Mouse (Mus musculus) liver, adult (tissue): ENCODE results near the gene Cdk5rap3.

Experiments
- GATA4 ChIP-seq: IDR thresholded peaks from 2 replicates; pipeline ENCODE4 v1.6.1; 2014; ENCODE audit warnings: mild to moderate bottlenecking, low read length; ENCODE audit not compliant: insufficient replicate concordance

The Cdk5rap3 gene

DNA sequence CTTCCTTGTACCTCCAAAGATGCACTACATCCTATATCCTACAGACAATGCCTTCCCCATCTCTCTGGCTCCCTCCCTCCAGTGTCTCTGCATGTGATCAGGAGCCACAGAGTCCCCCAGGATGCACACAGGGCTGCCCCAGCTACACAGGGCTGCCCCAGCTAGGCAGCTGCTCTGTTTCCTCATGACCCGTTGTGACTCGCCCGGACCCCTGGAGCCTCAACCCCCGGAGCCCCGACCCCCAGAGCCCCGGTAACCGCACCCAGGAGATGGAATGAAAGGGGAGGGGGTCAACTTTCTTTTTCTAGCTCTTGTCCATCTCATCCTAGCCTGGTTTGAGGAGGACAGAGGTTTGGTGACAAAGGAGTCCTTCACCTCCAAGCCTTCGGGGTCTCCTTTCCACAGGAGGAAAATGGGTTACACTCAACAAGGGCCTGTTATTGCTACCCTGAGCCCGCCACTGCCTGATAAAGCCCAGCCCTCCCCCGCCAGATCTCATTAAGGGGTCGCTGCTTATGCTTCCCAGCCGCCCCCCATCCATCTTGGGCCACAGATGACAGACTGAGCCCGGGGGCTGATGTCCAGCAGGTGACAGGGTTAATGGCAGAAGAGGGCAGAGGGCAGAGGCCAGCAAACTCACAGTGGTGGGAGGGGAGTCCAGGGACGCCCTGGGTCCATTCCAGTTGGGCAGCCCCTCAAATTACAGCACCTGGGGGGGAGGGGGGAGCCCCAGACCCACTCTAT, 24.3 kb downstream of the Cdk5rap3 start:
- TF ChIP-seq GATA4: no peak

DNA sequence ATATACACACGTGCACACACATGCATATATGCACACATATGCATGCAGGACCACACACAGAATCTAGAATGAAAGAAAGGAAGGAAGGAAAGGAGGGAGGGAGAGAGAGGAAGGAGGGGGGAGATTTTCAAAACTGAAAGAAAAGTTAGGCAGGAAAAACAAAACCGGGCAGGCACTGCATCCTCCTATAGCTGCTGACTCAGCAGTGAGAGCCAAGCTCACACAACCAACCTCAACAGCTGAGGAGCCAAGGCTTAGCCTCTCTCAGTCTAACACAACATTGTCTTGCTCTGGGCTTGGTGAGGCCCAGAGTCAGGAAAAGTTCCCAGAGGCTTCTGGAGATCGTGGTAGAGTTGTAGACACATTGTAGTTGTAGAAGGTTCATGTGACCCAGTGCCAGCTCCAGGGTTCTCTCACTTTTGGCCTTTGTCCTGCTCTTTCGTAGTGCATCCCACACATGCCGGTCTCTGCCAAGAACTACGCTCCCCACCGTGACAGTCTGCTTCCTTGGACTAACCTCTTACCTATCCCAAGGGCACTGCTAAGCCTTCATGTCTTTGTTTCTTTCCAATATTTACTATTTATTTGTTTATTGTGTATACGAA, 29.3 kb downstream of the Cdk5rap3 start:
- TF ChIP-seq GATA4: no peak

- no peak for TF ChIP-seq GATA4
Measured at GRCm38 (mm10) chr11:96885901-96886340, 30.4 kb downstream of the Cdk5rap3 start.

GRCm38 (mm10) chr11:96880296-96880695, 36.0 kb downstream of the Cdk5rap3 start:
- no peak for TF ChIP-seq GATA4

GRCm38 (mm10) chr11:96879359-96879758, 36.9 kb downstream of the Cdk5rap3 start:
- TF ChIP-seq GATA4: no peak

DNA sequence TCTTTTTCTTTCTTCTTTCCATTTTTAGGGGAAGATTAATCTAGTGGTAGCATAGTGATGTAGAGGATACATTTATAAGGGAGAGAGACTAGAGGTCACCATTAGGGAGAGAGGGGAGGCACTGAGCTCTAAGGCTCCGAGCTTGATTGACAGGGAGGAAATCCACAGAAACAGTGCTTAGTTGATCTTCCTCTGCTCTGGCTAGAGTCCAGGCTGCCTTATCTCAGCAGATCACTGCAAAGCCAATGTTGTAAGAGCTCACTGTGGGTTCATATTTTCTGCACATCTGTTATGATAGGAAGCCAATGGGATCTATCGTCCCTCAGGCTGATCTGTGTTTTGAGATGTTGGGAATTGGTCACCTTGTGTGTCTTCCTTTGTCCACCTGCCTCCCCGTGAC, 37.6 kb downstream of the Cdk5rap3 start:
- no peak for TF ChIP-seq GATA4

GRCm38 (mm10) chr11:96877071-96877470, 39.2 kb downstream of the Cdk5rap3 start:
- TF ChIP-seq GATA4: no peak

DNA sequence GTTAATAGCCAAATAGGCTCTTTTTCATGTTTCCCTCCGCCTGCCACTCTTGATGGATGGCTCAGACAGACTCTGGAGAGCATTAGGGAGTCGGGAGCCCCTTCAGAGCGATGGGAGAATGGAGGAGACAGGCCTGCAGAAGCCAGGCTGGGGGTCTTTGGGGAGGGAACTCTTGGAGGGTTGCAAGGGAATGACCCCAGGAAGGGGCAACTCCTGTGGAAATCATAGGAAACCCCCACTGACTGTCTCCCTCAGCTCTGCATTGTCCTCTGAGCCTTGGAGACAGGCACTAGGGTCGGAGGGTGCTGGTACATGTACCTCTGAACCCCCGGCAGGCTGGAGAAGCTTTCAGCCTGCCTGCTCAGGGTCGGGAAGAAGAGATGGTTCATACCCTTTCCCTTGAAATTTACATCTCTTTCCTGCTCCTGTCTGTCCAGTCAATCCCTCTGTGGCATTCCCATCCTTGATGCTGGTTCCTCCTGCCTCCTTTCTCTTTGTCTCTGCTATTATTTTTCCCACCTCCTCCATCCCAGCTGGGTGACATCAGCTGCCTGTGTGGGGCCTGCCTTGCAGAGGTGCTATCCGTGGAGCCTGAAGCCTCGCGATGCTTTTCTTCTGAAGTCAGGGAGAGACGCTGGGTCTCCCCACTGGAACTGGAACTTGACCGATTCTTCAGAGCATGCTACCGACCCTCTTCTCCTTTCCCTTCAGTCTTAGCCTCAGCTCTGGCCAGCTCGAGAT, 39.8 kb downstream of the Cdk5rap3 start:
- no peak for TF ChIP-seq GATA4

DNA sequence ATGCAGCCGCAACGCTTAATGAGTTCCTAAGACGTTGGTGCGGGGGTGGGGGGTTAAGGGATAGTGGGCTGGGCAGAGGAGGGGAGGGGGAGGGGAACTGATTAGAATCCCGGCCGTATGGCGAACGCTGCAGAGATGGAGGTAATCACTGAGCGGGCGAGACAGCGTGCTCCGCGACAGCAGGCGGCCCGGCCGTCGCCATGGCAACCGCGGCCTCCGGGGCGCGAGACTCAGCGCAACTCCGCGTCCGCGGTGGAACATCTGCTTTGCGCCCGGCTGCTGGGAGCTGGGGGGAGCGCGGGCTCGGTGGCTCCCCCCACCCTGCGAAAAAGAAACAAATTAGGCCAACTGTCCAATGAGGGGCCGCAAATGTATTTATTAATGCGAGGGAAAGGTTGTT, 40.6 kb downstream of the Cdk5rap3 start:
- TF ChIP-seq GATA4: no peak

DNA sequence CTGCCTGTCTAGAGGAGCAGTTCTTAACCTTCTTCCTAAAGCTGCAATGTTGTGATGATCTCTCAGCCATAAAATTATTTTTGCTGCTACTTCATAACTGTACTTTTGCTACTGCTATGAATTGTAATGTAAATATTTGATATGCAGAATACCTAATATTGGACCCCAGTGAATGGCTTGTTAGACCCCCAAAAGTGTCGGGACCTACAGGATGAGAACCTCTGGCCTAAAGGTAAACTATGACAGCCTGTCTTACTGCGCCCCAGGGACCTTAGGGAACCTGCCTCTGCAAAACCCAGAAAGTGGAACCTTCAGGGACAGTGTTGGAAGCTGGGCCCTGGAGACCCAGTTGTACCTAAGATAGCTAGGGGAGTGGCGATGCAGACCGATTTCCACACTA, 41.0 kb downstream of the Cdk5rap3 start:
- TF ChIP-seq GATA4: no peak

GRCm38 (mm10) chr11:96873601-96874140, 42.6 kb downstream of the Cdk5rap3 start:
- no peak for TF ChIP-seq GATA4

DNA sequence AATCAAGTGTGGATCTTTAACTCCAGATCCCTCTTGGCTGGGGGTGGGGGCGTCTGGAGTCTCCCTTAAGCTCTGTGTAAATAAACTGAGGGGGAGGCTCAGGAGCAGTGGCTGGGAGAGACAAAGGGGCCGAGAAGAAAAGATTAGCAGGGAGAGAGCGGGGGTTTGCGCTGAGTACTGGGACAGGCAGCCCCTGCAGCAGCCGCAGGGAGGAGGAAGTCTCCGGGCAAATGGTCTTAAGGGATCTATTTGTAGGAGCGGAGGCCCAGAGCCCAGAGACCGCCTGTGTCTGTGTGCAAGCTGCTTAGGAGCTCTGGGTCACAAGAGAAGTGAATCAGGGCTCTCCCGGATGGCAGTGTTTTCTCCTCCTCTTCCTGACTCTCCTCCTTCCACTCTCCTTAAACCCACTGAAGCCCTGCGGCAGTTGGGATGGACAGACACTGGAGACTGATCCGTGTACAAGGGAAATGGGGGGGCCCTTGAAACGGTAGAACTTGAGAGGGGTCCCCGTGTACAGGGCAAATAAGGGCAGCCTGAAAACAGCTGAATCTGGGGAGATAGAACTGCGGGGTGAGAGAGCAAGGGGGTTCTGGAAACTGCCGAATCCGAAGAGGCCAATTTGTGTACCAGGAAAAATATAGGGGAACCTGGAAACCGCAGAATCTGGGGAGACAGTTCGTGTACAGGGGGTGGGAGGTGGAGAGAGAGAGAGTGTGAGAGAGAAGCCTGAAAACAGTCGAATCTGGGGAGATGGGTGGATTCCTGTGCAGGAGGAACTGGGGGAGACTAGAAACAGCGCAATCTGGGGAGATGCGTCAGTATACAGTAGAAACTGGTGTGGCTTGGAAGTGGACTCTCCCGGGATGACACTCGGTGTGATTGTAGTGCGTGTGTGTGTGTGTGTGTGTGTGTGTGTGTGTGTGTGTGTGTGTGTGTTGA, 43.6 kb downstream of the Cdk5rap3 start:
- TF ChIP-seq GATA4: no peak

DNA sequence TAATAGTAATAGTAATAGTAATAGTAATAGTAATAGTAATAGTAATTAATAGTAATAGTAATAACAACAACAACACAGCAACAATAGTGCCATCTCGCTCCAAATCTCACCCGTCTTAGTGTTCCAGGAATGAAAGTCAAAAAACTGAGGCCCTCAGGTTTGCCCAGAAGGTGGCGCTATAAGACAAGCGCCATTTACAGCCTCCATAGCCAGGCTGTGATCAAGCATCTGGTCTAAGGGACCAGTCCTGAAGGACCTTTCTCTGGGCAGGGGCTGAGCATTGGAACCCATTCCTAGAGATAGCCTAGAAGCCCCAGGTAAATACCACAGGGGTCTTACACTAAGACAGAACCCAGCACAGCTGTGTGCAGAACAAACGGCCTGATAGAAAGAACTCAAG, 49.1 kb downstream of the Cdk5rap3 start:
- TF ChIP-seq GATA4: no peak

GRCm38 (mm10) chr11:96863206-96863995, 52.9 kb downstream of the Cdk5rap3 start:
- TF ChIP-seq GATA4: no peak
